Mouse (Mus musculus) forebrain, embryonic 15.5 days (tissue): ENCODE data around the gene Hnf4a. TPM values are rescaled to one million over a fixed set of nuclear protein-coding genes. Genes with fewer than 3 reads are reported as not detected.
A peak's percentile ranks its signal among the peaks of the same experiment; 100 is the strongest.

Source experiments
- ATAC-seq: fragments of 200-750 bp; cut with Nextera tagmentation; replicated peaks from 2 replicates; pipeline ENCODE4 v1.8.0; 2017; ENCODE audit warnings: mild to moderate bottlenecking, moderate TSS enrichment, moderate library complexity
- H3K27ac ChIP-seq: fragments of 300-500 bp; sonication (generic); replicated peaks from 2 replicates; pipeline ENCODE4 v1.5.1; 2015; ENCODE audit warnings: mild to moderate bottlenecking, inconsistent platforms
- H3K27me3 ChIP-seq: fragments of 300-500 bp; sonication (generic); 2 replicates; pipeline ENCODE4 v1.6.1; 2015; ENCODE audit warnings: inconsistent platforms
- H3K36me3 ChIP-seq: fragments of 300-500 bp; sonication (generic); 2 replicates; pipeline ENCODE4 v1.6.1; 2015; ENCODE audit warnings: mild to moderate bottlenecking, inconsistent platforms
- H3K4me1 ChIP-seq: fragments of 300-500 bp; sonication (generic); 2 replicates; pipeline ENCODE4 v1.6.1; 2015; ENCODE audit warnings: inconsistent platforms
- H3K4me2 ChIP-seq: fragments of 300-500 bp; sonication (generic); replicated peaks from 2 replicates; pipeline ENCODE4 v1.6.1; 2015; ENCODE audit warnings: mild to moderate bottlenecking, inconsistent platforms
- H3K4me3 ChIP-seq: fragments of 300-500 bp; sonication (generic); 2 replicates; pipeline ENCODE4 v1.5.1; 2015; ENCODE audit warnings: mild to moderate bottlenecking, inconsistent platforms
- H3K9ac ChIP-seq: fragments of 300-500 bp; sonication (generic); replicated peaks from 2 replicates; pipeline ENCODE4 v1.6.1; 2015; ENCODE audit warnings: mild to moderate bottlenecking, inconsistent platforms
- H3K9me3 ChIP-seq: fragments of 300-500 bp; sonication (generic); 2 replicates; pipeline ENCODE4 v1.6.1; 2016; ENCODE audit warnings: inconsistent platforms
- WGBS: fragments of 180-500 bp; shearing (Covaris S2); methylation state at CpG from one replicate; pipeline ENCODE4 v1.1.7; 2015; ENCODE audit warnings: mixed read lengths; 5-methylcytosine and 5-hydroxymethylcytosine counted together
- polyA plus RNA-seq: library from polyadenylated mRNA; unstranded; fragments of >200 nt; fragmentation: Nextera tagmentation; extraction: Ambion mirVana; gene quantifications from 2 replicates; pipeline ENCODE4 v1.2.1, GENCODE M21; 2015

Hnf4a gene
- polyA plus RNA-seq, 1 experiment from 2014 or later: not detected

GRCm38 (mm10) chr2:163493031-163493430, 13.6 kb upstream of the Hnf4a start:
- no peak overlapping the region for H3K9ac ChIP-seq
- 13% methylated on average over 5 of the region's 5 CpGs for WGBS
- ATAC-seq: no peak
- peaks cover 7% of the 10 kb centered on the region; the same call in 1 of the 2 replicates for H3K4me1 ChIP-seq
- no peaks in the 10 kb centered on the region for H3K27me3 ChIP-seq
- H3K27ac ChIP-seq: no peak overlapping the region
- H3K36me3 ChIP-seq: no peaks in the 10 kb centered on the region
- H3K9me3 ChIP-seq: no peaks in the 10 kb centered on the region
- H3K4me2 ChIP-seq: no peak overlapping the region
- H3K4me3 ChIP-seq: no peak overlapping the region

- no peak overlapping the region for H3K27ac ChIP-seq
- no peak for ATAC-seq
- H3K4me3 ChIP-seq: no peak overlapping the region
- WGBS: 64% methylated on average over 5 of the region's 5 CpGs
- H3K36me3 ChIP-seq: no peaks in the 10 kb centered on the region
- H3K4me2 ChIP-seq: no peak overlapping the region
- no peaks in the 10 kb centered on the region for H3K9me3 ChIP-seq
- no peaks in the 10 kb centered on the region for H3K27me3 ChIP-seq
- H3K9ac ChIP-seq: no peak overlapping the region
- H3K4me1 ChIP-seq: peaks cover 7% of the 10 kb centered on the region; the same call in 1 of the 2 replicates
These were observed 12.6 kb upstream of the Hnf4a start for GRCm38 (mm10) chr2:163493976-163494375.

GRCm38 (mm10) chr2:163494456-163494855, 12.2 kb upstream of the Hnf4a start:
- H3K36me3 ChIP-seq: no peaks in the 10 kb centered on the region
- H3K9ac ChIP-seq: no peak overlapping the region
- H3K9me3 ChIP-seq: no peaks in the 10 kb centered on the region
- H3K27me3 ChIP-seq: no peaks in the 10 kb centered on the region
- no peak overlapping the region for H3K4me2 ChIP-seq
- ATAC-seq: no peak
- no peak overlapping the region for H3K27ac ChIP-seq
- no peak overlapping the region for H3K4me3 ChIP-seq
- WGBS: 54% methylated on average over 6 of the region's 6 CpGs
- H3K4me1 ChIP-seq: peaks cover 7% of the 10 kb centered on the region; the same call in 1 of the 2 replicates

GRCm38 (mm10) chr2:163502219-163502618, 4.4 kb upstream of the Hnf4a start:
- no peak for ATAC-seq
- Histone ChIP-seq H3K36me3 (no peaks in the 10 kb centered on the region), H3K27me3 (no peaks in the 10 kb centered on the region), H3K9ac (no peak overlapping the region), H3K9me3 (no peaks in the 10 kb centered on the region), H3K27ac (no peak overlapping the region), H3K4me2 (no peak overlapping the region), H3K4me1 (no peaks in the 10 kb centered on the region), H3K4me3 (no peak overlapping the region)
- 60% methylated on average over 2 of the region's 2 CpGs for WGBS

GRCm38 (mm10) chr2:163503191-163503590, 3.4 kb upstream of the Hnf4a start:
- H3K27me3 ChIP-seq: no peaks in the 10 kb centered on the region
- no peak overlapping the region for H3K27ac ChIP-seq
- H3K36me3 ChIP-seq: no peaks in the 10 kb centered on the region
- H3K4me3 ChIP-seq: no peak overlapping the region
- H3K9ac ChIP-seq: no peak overlapping the region
- H3K4me1 ChIP-seq: no peaks in the 10 kb centered on the region
- no peak overlapping the region for H3K4me2 ChIP-seq
- no peak for ATAC-seq
- H3K9me3 ChIP-seq: no peaks in the 10 kb centered on the region
- WGBS: 79% methylated on average over 7 of the region's 7 CpGs

GRCm38 (mm10) chr2:163525761-163526243, 19.2 kb downstream of the Hnf4a start:
- no peak overlapping the region for H3K27ac ChIP-seq
- ATAC-seq: no peak
- no peaks in the 10 kb centered on the region for H3K36me3 ChIP-seq
- no peak overlapping the region for H3K9ac ChIP-seq
- WGBS: 87% methylated on average over 7 of the region's 7 CpGs
- H3K4me3 ChIP-seq: no peak overlapping the region
- no peaks in the 10 kb centered on the region for H3K9me3 ChIP-seq
- no peaks in the 10 kb centered on the region for H3K4me1 ChIP-seq
- no peak overlapping the region for H3K4me2 ChIP-seq
- H3K27me3 ChIP-seq: no peaks in the 10 kb centered on the region

- Histone ChIP-seq H3K27ac (no peak overlapping the region), H3K4me1 (no peaks in the 10 kb centered on the region), H3K9ac (no peak overlapping the region), H3K4me3 (no peak overlapping the region), H3K4me2 (no peak overlapping the region), H3K36me3 (no peaks in the 10 kb centered on the region), H3K9me3 (no peaks in the 10 kb centered on the region), H3K27me3 (no peaks in the 10 kb centered on the region)
- ATAC-seq: no peak
- WGBS: 74% methylated on average over 2 of the region's 2 CpGs
These were observed 20.9 kb downstream of the Hnf4a start for GRCm38 (mm10) chr2:163527497-163527896.

GRCm38 (mm10) chr2:163530418-163530817, 23.8 kb downstream of the Hnf4a start:
- Histone ChIP-seq H3K27me3 (no peaks in the 10 kb centered on the region), H3K9ac (no peak overlapping the region), H3K36me3 (no peaks in the 10 kb centered on the region), H3K4me2 (no peak overlapping the region), H3K9me3 (no peaks in the 10 kb centered on the region), H3K27ac (no peak overlapping the region), H3K4me1 (peaks cover 4% of the 10 kb centered on the region), H3K4me3 (no peak overlapping the region)
- WGBS: 69% methylated on average over 8 of the region's 8 CpGs
- no peak for ATAC-seq

GRCm38 (mm10) chr2:163531917-163532316, 25.3 kb downstream of the Hnf4a start:
- Histone ChIP-seq H3K9ac (no peak overlapping the region), H3K27me3 (no peaks in the 10 kb centered on the region), H3K9me3 (no peaks in the 10 kb centered on the region), H3K4me2 (no peak overlapping the region), H3K4me3 (no peak overlapping the region), H3K4me1 (peaks cover 4% of the 10 kb centered on the region), H3K36me3 (no peaks in the 10 kb centered on the region), H3K27ac (no peak overlapping the region)
- no peak for ATAC-seq
- WGBS: 12% methylated on average over 9 of the region's 9 CpGs

GRCm38 (mm10) chr2:163533226-163533625, 26.6 kb downstream of the Hnf4a start:
- Histone ChIP-seq H3K9me3 (no peaks in the 10 kb centered on the region), H3K36me3 (no peaks in the 10 kb centered on the region), H3K4me2 (no peak overlapping the region), H3K4me1 (peaks cover 4% of the 10 kb centered on the region), H3K27me3 (no peaks in the 10 kb centered on the region), H3K9ac (no peak overlapping the region), H3K27ac (no peak overlapping the region), H3K4me3 (no peak overlapping the region)
- no peak for ATAC-seq
- WGBS: 89% methylated on average over 9 of the region's 9 CpGs

- H3K9ac ChIP-seq: peak overlapping the region; percentile 47
- no peaks in the 10 kb centered on the region for H3K27me3 ChIP-seq
- H3K4me2 ChIP-seq: peak overlapping the region; percentile 66
- peak; percentile 82 for ATAC-seq
- H3K4me3 ChIP-seq: peak overlapping the region; percentile 29
- 13% methylated on average over 22 of the region's 22 CpGs for WGBS
- no peaks in the 10 kb centered on the region for H3K36me3 ChIP-seq
- H3K27ac ChIP-seq: no peak overlapping the region
- H3K4me1 ChIP-seq: peaks cover 4% of the 10 kb centered on the region
- no peaks in the 10 kb centered on the region for H3K9me3 ChIP-seq
These were observed 28.4 kb downstream of the Hnf4a start for GRCm38 (mm10) chr2:163534958-163535524.

GRCm38 (mm10) chr2:163537443-163537842, 30.8 kb downstream of the Hnf4a start:
- H3K4me2 ChIP-seq: no peak overlapping the region
- peaks cover 4% of the 10 kb centered on the region for H3K4me1 ChIP-seq
- no peaks in the 10 kb centered on the region for H3K27me3 ChIP-seq
- no peak overlapping the region for H3K4me3 ChIP-seq
- no peaks in the 10 kb centered on the region for H3K9me3 ChIP-seq
- no peak overlapping the region for H3K9ac ChIP-seq
- no peak overlapping the region for H3K27ac ChIP-seq
- no peaks in the 10 kb centered on the region for H3K36me3 ChIP-seq
- WGBS: 78% methylated on average over 5 of the region's 5 CpGs
- no peak for ATAC-seq

- Histone ChIP-seq H3K36me3 (no peaks in the 10 kb centered on the region), H3K4me3 (no peak overlapping the region), H3K27me3 (no peaks in the 10 kb centered on the region), H3K27ac (no peak overlapping the region), H3K4me2 (no peak overlapping the region), H3K4me1 (peaks cover 4% of the 10 kb centered on the region), H3K9ac (no peak overlapping the region), H3K9me3 (no peaks in the 10 kb centered on the region)
- WGBS: 87% methylated on average over 2 of the region's 2 CpGs
- no peak for ATAC-seq
These were observed 31.8 kb downstream of the Hnf4a start for GRCm38 (mm10) chr2:163538410-163538809.
